Mouse (Mus musculus): ENCODE data around the gene Nbas. TPM values are rescaled to one million over a fixed set of nuclear protein-coding genes. Genes with fewer than 3 reads are reported as not detected.
A peak's percentile ranks its signal among the peaks of the same experiment; 100 is the strongest.

Nbas gene
- total RNA-seq, 2 experiments from 2014 or later, result 30.7 to 33.0 TPM

DNA sequence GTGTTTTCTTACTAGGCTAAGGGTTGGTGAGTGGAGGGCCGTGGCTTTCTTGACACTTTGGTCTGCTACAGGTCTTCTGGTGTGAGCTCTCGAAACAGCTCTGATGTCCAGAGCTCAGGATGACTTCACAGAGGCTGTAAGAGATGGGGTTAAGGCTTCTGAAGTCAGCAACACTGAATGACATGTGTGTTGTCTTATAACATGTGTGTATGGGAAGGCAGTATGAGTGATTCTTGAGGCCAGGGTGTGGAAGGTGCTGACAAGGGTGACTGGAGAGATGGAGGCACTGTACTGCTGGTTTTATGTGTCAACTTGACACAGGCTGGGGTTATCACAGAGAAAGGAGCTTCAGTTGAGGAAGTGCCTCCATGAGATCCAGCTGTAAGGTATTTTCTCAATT lies 338.1 kb downstream of the Nbas start:
- no peak for DNase-seq (ENCODE audit: extremely low spot score in 1 of 2, low spot score in 1 of 2)

DNA sequence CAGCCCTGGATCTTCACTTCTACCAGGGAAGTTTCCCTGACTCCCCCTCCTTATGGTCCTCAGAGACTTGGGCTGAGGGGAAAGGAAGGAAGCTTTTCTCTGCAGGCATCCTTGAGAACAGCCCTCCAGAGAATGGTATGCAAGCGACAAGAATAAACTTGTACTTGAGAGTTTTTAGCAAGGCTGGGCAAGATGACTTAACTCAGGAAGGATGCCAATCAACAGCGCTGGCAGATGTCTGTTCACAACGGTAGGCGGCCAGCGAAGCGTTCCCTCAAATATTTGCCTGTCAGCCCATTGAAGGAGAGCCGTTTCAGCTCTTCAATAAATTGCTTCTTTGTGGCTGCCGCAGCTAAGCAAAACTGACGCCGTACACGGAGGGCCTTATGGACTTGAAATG lies 340.1 kb downstream of the Nbas start:
- DNase-seq (ENCODE audit: extremely low spot score in 1 of 2, low spot score in 1 of 2), result peak in 1 of 2 experiments; percentile 18

DNA sequence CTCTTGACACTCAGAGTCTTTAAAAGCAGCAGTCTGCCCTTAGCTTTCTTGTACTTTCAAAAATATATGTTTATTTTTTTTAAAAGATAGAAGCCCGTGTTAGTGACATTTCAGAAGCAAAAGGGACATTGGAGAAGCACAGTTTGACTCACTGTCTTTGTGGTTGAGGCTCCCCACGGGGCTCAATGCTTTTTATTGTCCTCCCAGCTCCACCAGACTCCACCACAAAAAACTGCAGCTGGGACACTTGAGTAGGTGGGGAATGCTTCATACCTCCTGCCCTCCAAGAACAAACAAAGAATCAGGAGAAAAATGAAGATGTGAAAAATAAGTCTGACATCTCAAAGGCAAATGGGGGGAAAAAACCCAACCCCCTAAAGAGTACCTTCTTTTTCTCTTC lies 344.1 kb downstream of the Nbas start:
- DNase-seq (ENCODE audit: extremely low spot score in 1 of 2, low spot score in 1 of 2), result no peak

DNA sequence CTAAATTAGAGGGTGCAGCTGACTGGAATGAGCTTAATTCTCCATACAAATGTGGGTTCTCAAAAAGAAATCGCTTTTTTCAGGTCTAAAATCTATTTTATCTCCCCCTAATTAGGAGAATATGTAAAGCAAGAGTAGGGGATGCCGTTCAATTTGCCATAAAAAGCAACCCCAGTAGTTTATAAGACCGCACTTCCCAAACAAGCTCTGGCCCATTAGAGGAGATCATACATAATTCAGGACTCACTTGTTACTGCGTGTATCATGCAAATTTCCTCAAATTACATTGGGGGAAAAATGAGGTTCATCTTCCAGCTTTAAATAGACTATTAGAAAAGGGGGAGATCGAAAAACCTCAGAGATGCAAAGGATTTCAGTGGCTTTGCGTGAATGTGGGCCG lies 346.7 kb downstream of the Nbas start:
- no peak for DNase-seq (ENCODE audit: extremely low spot score in 1 of 2, low spot score in 1 of 2)

DNA sequence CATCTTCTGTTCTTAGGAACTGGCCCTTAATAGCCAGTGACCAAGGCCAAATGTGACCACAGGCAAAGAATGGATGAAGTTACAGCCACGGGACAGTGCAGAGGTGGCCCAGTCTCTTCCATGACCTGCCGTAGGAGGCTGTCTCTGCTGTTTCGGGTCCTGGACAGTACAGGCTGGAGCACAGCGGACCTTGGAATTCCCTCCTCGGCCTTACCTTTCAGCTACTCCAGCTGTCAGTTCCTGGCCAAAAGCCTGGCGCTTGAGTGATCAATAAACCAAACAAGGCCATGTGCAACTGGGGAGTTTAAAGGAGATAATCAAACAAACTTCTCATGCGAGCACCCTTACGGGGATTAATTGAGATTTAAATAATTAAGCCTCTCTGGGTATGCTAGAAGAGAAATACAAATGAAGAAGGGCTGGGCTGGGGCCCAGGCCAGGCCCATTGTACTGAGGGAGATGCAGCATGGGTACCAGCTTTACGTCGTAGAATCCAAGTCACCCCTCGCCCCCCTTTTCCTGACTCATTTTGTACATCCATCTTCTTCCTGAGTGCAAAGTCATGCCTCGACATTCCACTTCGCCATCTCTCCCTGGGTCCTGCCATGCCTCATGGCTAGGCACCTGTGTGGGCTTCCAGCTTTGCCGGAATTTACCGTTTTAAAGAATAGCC lies 353.4 kb downstream of the Nbas start:
- DNase-seq (ENCODE audit: extremely low spot score in 1 of 2, low spot score in 1 of 2), result no peak

DNA sequence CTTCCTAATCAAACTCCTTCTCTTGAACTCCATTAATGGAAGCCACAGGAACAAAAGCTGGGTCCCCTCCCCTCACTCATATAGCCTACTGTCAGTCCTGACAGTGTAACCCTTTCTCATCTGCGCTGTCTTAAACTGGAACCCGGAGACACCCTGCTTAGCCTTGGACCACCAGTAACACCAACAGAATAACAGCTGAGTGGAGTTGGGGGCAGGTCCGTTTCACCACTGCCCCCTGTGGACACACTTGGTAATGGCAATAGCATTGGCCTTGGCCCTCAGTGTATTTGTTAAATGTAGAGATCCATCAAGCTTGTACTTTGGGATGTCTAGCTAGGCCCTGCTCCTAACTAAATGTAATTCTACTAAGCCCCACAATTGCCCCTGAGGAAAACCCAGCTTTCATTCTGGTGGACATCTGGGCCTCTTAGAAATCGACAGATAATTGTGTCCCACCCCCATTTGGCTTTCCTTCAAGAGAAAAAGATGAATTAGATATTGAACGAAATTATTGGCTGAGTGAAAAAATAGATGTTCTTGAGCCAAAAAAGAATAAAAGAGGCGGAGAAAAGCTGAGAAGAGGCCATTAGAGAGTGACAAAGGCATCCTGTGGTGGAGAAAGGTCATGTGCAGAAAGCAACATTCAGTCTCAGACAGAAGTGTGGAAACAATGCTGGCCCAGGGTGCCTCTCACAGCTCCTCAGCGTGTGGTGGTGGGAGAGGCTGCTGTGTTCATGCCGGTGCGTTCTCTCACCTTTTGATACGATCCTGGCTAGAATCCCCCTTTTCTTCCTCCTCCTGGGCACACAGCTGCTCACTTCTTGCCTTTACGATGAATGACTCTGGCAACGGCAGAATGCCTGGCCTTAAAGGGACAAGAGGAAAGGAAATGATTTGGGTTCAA lies 358.1 kb downstream of the Nbas start:
- DNase-seq (ENCODE audit: extremely low spot score in 1 of 2, low spot score in 1 of 2), result peak in 1 of 2 experiments; percentile 48

Other genes starting within 250 kb of the Nbas start
- 100 to 1,000 TPM; 123 to 138 TPM for gene Ddx1, start 19.9 kb upstream of the Nbas start, total RNA-seq (2021)